Mouse (Mus musculus) ES-E14 (cell line): ENCODE measurements around the gene Rprd1b. TPM values are rescaled to one million over a fixed set of nuclear protein-coding genes. Genes with fewer than 3 reads are reported as not detected.

Experiments
- DNase-seq: peaks from one replicate; pipeline ENCODE4 v3.0.0-alpha.2; 2013; ENCODE audit warnings: low read depth, low spot score
- H3K27ac ChIP-seq: 2 replicates; pipeline ENCODE4 v1.5.1; 2012; ENCODE audit warnings: low read depth, mild to moderate bottlenecking, low read length, moderate library complexity, mixed read lengths; ENCODE audit not compliant: poor library complexity, insufficient read depth, severe bottlenecking
- H3K36me3 ChIP-seq: 2 replicates; pipeline ENCODE4 v1.6.1; 2012; ENCODE audit warnings: mild to moderate bottlenecking, low read length, moderate library complexity, mixed read lengths; ENCODE audit not compliant: control insufficient read depth, poor library complexity, insufficient read depth, severe bottlenecking
- H3K4me1 ChIP-seq, 2 experiments: fragments of 150-350 bp in 1 of 2; sonication (generic) in 1 of 2; 2 replicates each; pipeline ENCODE4 v1.6.1; 2012; ENCODE audit warnings: low read length in 2 of 2, mild to moderate bottlenecking in 1 of 2, mixed read lengths in 1 of 2; ENCODE audit not compliant: control insufficient read depth in 2 of 2, insufficient read depth in 2 of 2, poor library complexity in 1 of 2
- H3K4me3 ChIP-seq, 2 experiments: fragments of 150-350 bp in 1 of 2; sonication (generic) in 1 of 2; 2 replicates each; pipeline ENCODE4 v1.5.1; 2012; ENCODE audit warnings: low read length in 2 of 2, low read depth in 1 of 2, mild to moderate bottlenecking in 1 of 2, mixed read lengths in 1 of 2; ENCODE audit not compliant: insufficient read depth in 1 of 2, poor library complexity in 1 of 2, severe bottlenecking in 1 of 2
- H3K9ac ChIP-seq: 2 replicates; pipeline ENCODE4 v1.6.1; 2012; ENCODE audit warnings: low read depth, mild to moderate bottlenecking, low read length, mixed read lengths; ENCODE audit not compliant: poor library complexity, insufficient read depth, severe bottlenecking
- H3K9me3 ChIP-seq: fragments of 150-350 bp; sonication (generic); 2 replicates; pipeline ENCODE4 v1.6.1; 2012; ENCODE audit warnings: low read depth, mild to moderate bottlenecking, low read length; ENCODE audit not compliant: control insufficient read depth, insufficient read depth
- CHD2 ChIP-seq: IDR thresholded peaks from 2 replicates; pipeline ENCODE4 v1.6.1; 2014; ENCODE audit warnings: mild to moderate bottlenecking, low read depth, low read length, inconsistent platforms
- HCFC1 ChIP-seq: IDR thresholded peaks from 2 replicates; pipeline ENCODE4 v1.6.1; 2012; ENCODE audit warnings: low read length, inconsistent platforms, borderline replicate concordance; ENCODE audit not compliant: insufficient read depth
- MAFK ChIP-seq: IDR thresholded peaks from 2 replicates; pipeline ENCODE4 v1.6.1; 2014; ENCODE audit warnings: mild to moderate bottlenecking, low read depth, low read length, inconsistent platforms; ENCODE audit not compliant: insufficient read depth
- ZC3H11A ChIP-seq: IDR thresholded peaks from 2 replicates; pipeline ENCODE4 v1.6.1; 2012; ENCODE audit warnings: low read depth, mild to moderate bottlenecking, inconsistent platforms, low read length, borderline replicate concordance
- ZNF384 ChIP-seq: IDR thresholded peaks from 2 replicates; pipeline ENCODE4 v1.6.1; 2012; ENCODE audit warnings: low read depth, low read length, inconsistent platforms
- in situ Hi-C, 2 experiments: fragments of 600-800 bp; cut with MboI; formaldehyde crosslinking; loops; one replicate each; pipeline ENCODE4 v1.15.1; 2025; ENCODE audit warnings: low sequenced_read_pairs in 2 of 2, inconsistent platforms in 1 of 2; ENCODE audit not compliant: unreplicated experiment in 2 of 2
- total RNA-seq: library from RNA; depleted of rRNA; stranded (reverse); fragments of 300-350 nt; gene quantifications from 2 replicates; pipeline ENCODE4 v1.2.3, GENCODE M21; 2012

The Rprd1b gene
- total RNA-seq, 1 experiment, result 13.1 TPM

DNA sequence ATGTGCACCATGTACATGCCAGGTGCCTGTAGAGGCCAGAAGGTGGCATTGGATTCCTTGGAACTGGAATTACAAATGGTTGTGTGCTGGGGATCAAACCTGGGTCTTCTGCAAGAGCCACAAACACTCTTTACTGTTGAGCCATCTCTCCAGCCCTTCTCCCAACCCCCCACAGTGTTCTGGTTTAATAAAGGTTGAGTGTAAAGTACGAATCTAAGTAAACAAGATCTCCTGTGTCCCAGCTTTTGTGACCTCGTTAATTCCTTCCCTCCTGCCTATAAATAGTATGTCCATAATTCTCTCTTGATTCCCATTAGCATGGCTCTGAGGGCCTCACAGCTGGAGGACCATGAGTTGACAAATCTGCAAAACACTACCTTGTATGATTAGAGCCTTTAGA lies 49.7 kb downstream of the Rprd1b start:
- Histone ChIP-seq H3K27ac (no peak overlapping the region), H3K36me3 (peaks cover 12% of the 10 kb centered on the region; the same call in 1 of the 2 replicates), H3K4me3 (no peak overlapping the region), H3K4me1 (no peaks in the 10 kb centered on the region), H3K9me3 (no peaks in the 10 kb centered on the region), H3K9ac (no peak overlapping the region)
- in situ Hi-C loops, result no loop called here
- no peak for TF ChIP-seq CHD2
- no peak for TF ChIP-seq ZNF384
- TF ChIP-seq MAFK, result no peak
- DNase-seq, result no peak

DNA sequence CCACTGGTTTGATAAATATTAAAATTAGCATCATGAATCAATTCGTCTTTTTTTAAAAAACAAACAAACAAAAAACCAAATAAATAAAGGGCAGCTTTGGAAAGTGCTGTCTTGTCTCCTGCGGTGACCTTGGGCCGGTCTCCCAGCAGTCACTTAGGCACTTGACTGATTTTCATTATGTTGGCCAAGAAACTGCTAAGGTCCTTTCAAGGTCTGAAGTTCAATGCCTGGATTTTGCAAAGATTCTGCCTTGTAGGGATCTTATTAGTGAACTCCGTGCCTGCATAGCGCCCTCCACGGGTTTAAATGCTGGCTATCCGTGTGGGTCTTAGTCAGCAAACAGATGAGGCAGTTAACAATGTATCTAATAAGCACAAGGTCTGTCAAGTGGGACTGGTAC lies 50.7 kb downstream of the Rprd1b start:
- DNase-seq, result no peak
- Histone ChIP-seq H3K36me3 (peaks cover 12% of the 10 kb centered on the region; the same call in 1 of the 2 replicates), H3K4me3 (no peak overlapping the region), H3K27ac (no peak overlapping the region), H3K9me3 (no peaks in the 10 kb centered on the region), H3K4me1 (no peaks in the 10 kb centered on the region), H3K9ac (no peak overlapping the region)
- TF ChIP-seq MAFK (no peak), CHD2 (no peak), ZNF384 (no peak), HCFC1 (no peak), ZC3H11A (no peak)
- in situ Hi-C loops, result no loop called here

DNA sequence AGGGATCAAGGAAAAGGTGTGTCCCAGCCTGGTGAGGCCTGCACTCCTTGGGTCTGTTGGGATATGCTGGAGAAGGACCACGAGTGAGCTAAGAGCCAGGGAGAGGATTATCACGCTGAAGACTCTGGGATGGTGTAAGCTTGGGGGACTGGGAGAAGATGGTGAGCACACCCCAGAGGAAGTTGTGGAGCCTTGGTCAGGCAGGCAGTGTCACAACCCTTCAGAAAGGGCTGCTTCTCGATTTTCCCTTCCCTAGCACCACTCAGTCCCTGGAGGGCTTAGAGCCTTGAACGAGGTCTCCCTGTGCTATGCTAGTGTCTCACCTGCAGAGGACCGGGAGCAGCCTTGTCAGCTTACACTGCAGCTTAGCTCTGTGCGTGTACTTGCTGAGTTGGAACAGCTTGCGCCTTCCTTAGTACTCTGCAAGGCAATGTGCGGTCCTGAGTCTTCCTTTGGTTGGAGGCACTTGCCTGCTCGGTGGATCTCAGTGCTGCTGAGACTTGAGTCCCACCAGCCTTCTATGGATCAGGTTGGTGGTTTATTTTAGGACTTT lies 51.6 kb downstream of the Rprd1b start:
- Histone ChIP-seq H3K27ac (no peak overlapping the region), H3K4me1 (no peaks in the 10 kb centered on the region)

DNA sequence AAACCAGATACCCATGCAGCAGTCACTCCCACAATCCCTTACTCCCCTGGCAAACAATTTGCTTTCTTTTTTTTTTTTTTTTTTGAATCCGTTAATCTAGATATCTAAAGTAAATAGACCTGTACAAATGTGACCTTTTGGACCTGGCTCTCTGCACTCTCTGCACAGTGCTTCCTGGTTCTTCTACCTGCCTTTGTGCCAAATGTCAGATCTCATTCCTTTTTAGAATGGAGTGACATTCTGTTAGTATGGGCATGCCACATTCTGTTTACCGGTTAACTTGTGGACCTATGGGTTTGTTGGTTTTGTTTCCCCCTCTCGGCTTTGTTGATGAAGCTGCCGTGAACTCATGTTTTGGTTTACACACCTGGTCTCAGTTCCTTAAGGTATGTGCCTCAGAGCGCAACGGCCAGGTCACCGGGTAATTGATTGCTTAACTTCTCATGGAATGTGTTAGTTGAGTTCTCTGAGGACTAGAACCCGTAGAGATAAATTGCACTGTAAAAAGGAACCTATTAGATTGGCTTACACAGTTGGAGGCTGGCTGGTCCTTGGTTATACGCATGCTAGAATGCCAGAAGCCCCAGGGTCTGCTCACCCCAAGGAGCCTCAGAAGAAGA lies 52.4 kb downstream of the Rprd1b start:
- no peak for DNase-seq

More for the DNA sequence above, 51.6 kb downstream of the Rprd1b start:
- Histone ChIP-seq H3K4me3 (no peak overlapping the region), H3K9me3 (no peaks in the 10 kb centered on the region), H3K9ac (no peak overlapping the region), H3K36me3 (peaks cover 11% of the 10 kb centered on the region; the same call in 1 of the 2 replicates)
- DNase-seq, result peak; percentile 3
- TF ChIP-seq HCFC1 (no peak), ZNF384 (no peak), CHD2 (no peak), ZC3H11A (no peak), MAFK (no peak)
- in situ Hi-C loops, result no loop called here

More for the DNA sequence above, 52.4 kb downstream of the Rprd1b start:
- H3K9ac ChIP-seq, result no peak overlapping the region
- TF ChIP-seq CHD2 (no peak), ZNF384 (no peak), HCFC1 (no peak), MAFK (no peak), ZC3H11A (no peak)
- in situ Hi-C loops, result no loop called here
- no peak overlapping the region for H3K27ac ChIP-seq
- H3K9me3 ChIP-seq, result no peaks in the 10 kb centered on the region
- H3K4me3 ChIP-seq, result no peak overlapping the region
- peaks cover 5% of the 10 kb centered on the region; the same call in 1 of the 2 replicates for H3K36me3 ChIP-seq
- H3K4me1 ChIP-seq, result no peaks in the 10 kb centered on the region
